Mouse (Mus musculus) testis, adult 2 months (tissue): Measurements from ENCODE around the gene Vmn1r223.

Source experiments
- CTCF ChIP-seq: fragments of 200-500 bp; IDR thresholded peaks from 2 replicates; pipeline ENCODE4 v1.5.1; 2012; ENCODE audit warnings: low read depth, mild to moderate bottlenecking, inconsistent platforms, low read length, moderate library complexity; ENCODE audit not compliant: control insufficient read depth, insufficient read depth, insufficient replicate concordance
- POLR2A ChIP-seq: fragments of 200-500 bp; IDR thresholded peaks from 2 replicates; pipeline ENCODE4 v1.6.1; 2012; ENCODE audit warnings: low read depth, mild to moderate bottlenecking, inconsistent platforms, low read length, moderate library complexity; ENCODE audit not compliant: control insufficient read depth

DNA sequence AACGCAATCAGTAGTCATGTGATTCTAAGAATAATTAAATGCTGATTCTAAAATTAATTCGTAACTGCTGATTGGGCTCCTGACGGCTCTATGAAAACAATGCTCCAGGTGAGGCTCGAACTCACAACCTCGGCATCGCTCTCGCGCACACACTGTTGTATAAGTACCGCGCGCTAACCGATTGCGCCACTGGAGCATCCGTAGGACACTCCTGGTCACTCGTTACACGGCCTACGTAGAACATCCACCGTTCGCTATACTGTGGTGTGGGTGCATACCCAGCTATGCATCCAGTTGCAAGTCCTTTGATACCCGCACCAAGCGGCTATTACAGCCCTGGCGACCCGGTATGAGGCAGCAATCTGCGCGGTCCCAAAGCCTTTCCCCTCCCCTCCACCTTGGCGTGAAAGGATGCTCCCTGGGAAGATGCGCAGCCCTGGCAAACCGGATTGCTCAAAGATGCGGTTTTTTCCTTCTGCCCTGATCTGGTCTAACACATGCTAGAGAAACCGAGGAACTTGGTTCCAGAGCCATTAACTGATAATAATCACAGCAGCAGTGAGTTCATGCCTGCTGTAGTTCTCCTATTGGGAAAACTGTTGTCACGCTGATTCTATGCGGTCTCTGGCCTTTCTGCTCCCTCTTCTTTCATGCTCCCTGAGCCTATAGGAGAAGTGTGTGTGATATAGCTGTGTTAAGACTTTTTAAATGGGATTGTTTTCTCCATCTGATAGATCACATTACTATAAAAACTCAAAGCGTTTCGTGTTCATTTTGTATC, 23.6 kb downstream of the Vmn1r223 start:
- TF ChIP-seq CTCF (no peak), POLR2A (no peak)
